Mouse (Mus musculus) small intestine, adult 2 months (tissue): Measurements from ENCODE around the gene Tmem175.

ENCODE experiments used
- CTCF ChIP-seq: fragments of 200-500 bp; IDR thresholded peaks from 2 replicates; pipeline ENCODE4 v1.5.1; 2012; ENCODE audit warnings: low read depth, mild to moderate bottlenecking, control low read depth, inconsistent platforms, low read length, moderate library complexity, mixed read lengths; ENCODE audit not compliant: insufficient replicate concordance, insufficient read length; ENCODE audit errors: extremely low read depth
- POLR2A ChIP-seq: fragments of 200-500 bp; IDR thresholded peaks from 2 replicates; pipeline ENCODE4 v1.6.1; 2012; ENCODE audit warnings: low read depth, mild to moderate bottlenecking, control low read depth, inconsistent platforms, low read length, moderate library complexity

- TF ChIP-seq POLR2A (no peak), CTCF (no peak)
These were observed 38.9 kb downstream of the Tmem175 start for GRCm38 (mm10) chr5:108668387-108668932.
